Mouse (Mus musculus): ENCODE data around the gene Qser1.
A peak's percentile ranks its signal among the peaks of the same experiment; 100 is the strongest.

Gene Qser1

GRCm38 (mm10) chr2:104732562-104733256, 83.9 kb downstream of the Qser1 start:
- H3K36me3 ChIP-seq (ENCODE audit: control insufficient read depth, insufficient read depth, low read length, poor library complexity, severe bottlenecking), result no peaks in the 10 kb centered on the region; the same call in 1 of the 2 replicates
- DNase-seq (ENCODE audit: low read depth, low spot score), result no peak
- no peaks in the 10 kb centered on the region for H3K27me3 ChIP-seq (ENCODE audit: control insufficient read depth, insufficient read depth, low read length, poor library complexity, severe bottlenecking)

GRCm38 (mm10) chr2:104732033-104732444, 84.5 kb downstream of the Qser1 start:
- H3K36me3 ChIP-seq (ENCODE audit: control insufficient read depth, insufficient read depth, low read length, poor library complexity, severe bottlenecking), result no peaks in the 10 kb centered on the region; the same call in 1 of the 2 replicates
- H3K27me3 ChIP-seq (ENCODE audit: control insufficient read depth, insufficient read depth, low read length, poor library complexity, severe bottlenecking), result no peaks in the 10 kb centered on the region
- peak; percentile 62 for DNase-seq (ENCODE audit: low read depth, low spot score)

- Histone ChIP-seq H3K36me3 (ENCODE audit: control insufficient read depth, insufficient read depth, low read length, poor library complexity, severe bottlenecking) (no peaks in the 10 kb centered on the region; the same call in 1 of the 2 replicates), H3K27me3 (ENCODE audit: control insufficient read depth, insufficient read depth, low read length, poor library complexity, severe bottlenecking) (no peaks in the 10 kb centered on the region)
- no peak for DNase-seq (ENCODE audit: low read depth, low spot score)
Observed at GRCm38 (mm10) chr2:104727369-104727768, 89.2 kb downstream of the Qser1 start.

GRCm38 (mm10) chr2:104722021-104722420, 94.5 kb downstream of the Qser1 start:
- no peaks in the 10 kb centered on the region for H3K36me3 ChIP-seq (ENCODE audit: control insufficient read depth, insufficient read depth, low read length, poor library complexity, severe bottlenecking)
- H3K27me3 ChIP-seq (ENCODE audit: control insufficient read depth, insufficient read depth, low read length, poor library complexity, severe bottlenecking), result no peaks in the 10 kb centered on the region
- DNase-seq (ENCODE audit: low read depth, low spot score), result no peak

- no peak for DNase-seq (ENCODE audit: low read depth, low spot score)
- no peaks in the 10 kb centered on the region for H3K27me3 ChIP-seq (ENCODE audit: control insufficient read depth, insufficient read depth, low read length, poor library complexity, severe bottlenecking)
- no peaks in the 10 kb centered on the region for H3K36me3 ChIP-seq (ENCODE audit: control insufficient read depth, insufficient read depth, low read length, poor library complexity, severe bottlenecking)
Observed at GRCm38 (mm10) chr2:104717827-104718226, 98.7 kb downstream of the Qser1 start.

GRCm38 (mm10) chr2:104717231-104717735, 99.3 kb downstream of the Qser1 start:
- no peak for DNase-seq (ENCODE audit: low read depth, low spot score)
- no peaks in the 10 kb centered on the region for H3K27me3 ChIP-seq (ENCODE audit: control insufficient read depth, insufficient read depth, low read length, poor library complexity, severe bottlenecking)
- no peaks in the 10 kb centered on the region for H3K36me3 ChIP-seq (ENCODE audit: control insufficient read depth, insufficient read depth, low read length, poor library complexity, severe bottlenecking)

GRCm38 (mm10) chr2:104716279-104716678, 100.3 kb downstream of the Qser1 start, which contains the start of gene Pin1rt1:
TSS of gene Pin1rt1 (minus strand) at chr2:104716379.
- DNase-seq (ENCODE audit: low read depth, low spot score), result no peak
- Histone ChIP-seq H3K27me3 (ENCODE audit: control insufficient read depth, insufficient read depth, low read length, poor library complexity, severe bottlenecking) (no peaks in the 10 kb centered on the region), H3K36me3 (ENCODE audit: control insufficient read depth, insufficient read depth, low read length, poor library complexity, severe bottlenecking) (no peaks in the 10 kb centered on the region)

- Histone ChIP-seq H3K27me3 (ENCODE audit: control insufficient read depth, insufficient read depth, low read length, poor library complexity, severe bottlenecking) (no peaks in the 10 kb centered on the region), H3K36me3 (ENCODE audit: control insufficient read depth, insufficient read depth, low read length, poor library complexity, severe bottlenecking) (no peaks in the 10 kb centered on the region)
- DNase-seq (ENCODE audit: low read depth, low spot score), result no peak
Observed at GRCm38 (mm10) chr2:104714254-104714691, 102.3 kb downstream of the Qser1 start.

- DNase-seq (ENCODE audit: low read depth, low spot score), result no peak
- Histone ChIP-seq H3K27me3 (ENCODE audit: control insufficient read depth, insufficient read depth, low read length, poor library complexity, severe bottlenecking) (no peaks in the 10 kb centered on the region), H3K36me3 (ENCODE audit: control insufficient read depth, insufficient read depth, low read length, poor library complexity, severe bottlenecking) (no peaks in the 10 kb centered on the region)
Observed at GRCm38 (mm10) chr2:104712486-104712809, 104.1 kb downstream of the Qser1 start.

- DNase-seq (ENCODE audit: low read depth, low spot score), result peak; percentile 32
- H3K27me3 ChIP-seq (ENCODE audit: control insufficient read depth, insufficient read depth, low read length, poor library complexity, severe bottlenecking), result no peaks in the 10 kb centered on the region
- no peaks in the 10 kb centered on the region for H3K36me3 ChIP-seq (ENCODE audit: control insufficient read depth, insufficient read depth, low read length, poor library complexity, severe bottlenecking)
Observed at GRCm38 (mm10) chr2:104711585-104712485, 104.7 kb downstream of the Qser1 start, which contains the start of gene Tcp11l1. TSS of gene Tcp11l1 (minus strand) at chr2:104712169.

GRCm38 (mm10) chr2:104710670-104711370, 105.7 kb downstream of the Qser1 start:
- DNase-seq (ENCODE audit: low read depth, low spot score), result no peak

GRCm38 (mm10) chr2:104709786-104710337, 106.7 kb downstream of the Qser1 start:
- Histone ChIP-seq H3K36me3 (ENCODE audit: control insufficient read depth, insufficient read depth, low read length, poor library complexity, severe bottlenecking) (no peaks in the 10 kb centered on the region), H3K27me3 (ENCODE audit: control insufficient read depth, insufficient read depth, low read length, poor library complexity, severe bottlenecking) (no peaks in the 10 kb centered on the region)
- no peak for DNase-seq (ENCODE audit: low read depth, low spot score)

More at GRCm38 (mm10) chr2:104710670-104711370, 105.7 kb downstream of the Qser1 start:
- no peaks in the 10 kb centered on the region for H3K27me3 ChIP-seq (ENCODE audit: control insufficient read depth, insufficient read depth, low read length, poor library complexity, severe bottlenecking)
- H3K36me3 ChIP-seq (ENCODE audit: control insufficient read depth, insufficient read depth, low read length, poor library complexity, severe bottlenecking), result no peaks in the 10 kb centered on the region

Data from splenic B cell, adult 2 months (primary cell).